Mouse (Mus musculus): ENCODE results near the gene Cebpe.

Cebpe gene

DNA sequence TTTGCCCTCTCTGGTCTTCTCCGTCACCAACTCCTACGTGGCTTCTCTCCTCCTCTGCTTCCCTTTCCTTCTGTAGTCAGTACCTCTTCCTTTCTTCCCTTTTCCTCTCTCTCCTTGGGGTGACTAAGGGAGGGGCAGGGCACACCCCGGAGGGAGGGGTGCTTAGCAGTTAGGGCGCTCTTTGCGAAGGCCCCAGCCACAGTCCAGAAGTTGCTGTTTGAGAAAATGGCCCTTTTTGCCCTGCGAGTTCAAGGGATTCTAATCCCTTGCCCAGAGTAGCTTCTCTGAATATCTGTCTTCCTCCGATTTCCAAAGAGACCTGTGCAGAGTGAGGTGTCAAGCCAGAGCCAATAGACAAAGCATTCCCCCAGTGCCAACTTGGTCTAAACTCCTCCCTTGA, at the start of gene Cebpe:
Gene Cebpe (minus strand): TSS at position 101 of the 400 bp plus-strand sequence.
- DNase-seq (ENCODE audit: low read depth, low spot score), result no peak

DNA sequence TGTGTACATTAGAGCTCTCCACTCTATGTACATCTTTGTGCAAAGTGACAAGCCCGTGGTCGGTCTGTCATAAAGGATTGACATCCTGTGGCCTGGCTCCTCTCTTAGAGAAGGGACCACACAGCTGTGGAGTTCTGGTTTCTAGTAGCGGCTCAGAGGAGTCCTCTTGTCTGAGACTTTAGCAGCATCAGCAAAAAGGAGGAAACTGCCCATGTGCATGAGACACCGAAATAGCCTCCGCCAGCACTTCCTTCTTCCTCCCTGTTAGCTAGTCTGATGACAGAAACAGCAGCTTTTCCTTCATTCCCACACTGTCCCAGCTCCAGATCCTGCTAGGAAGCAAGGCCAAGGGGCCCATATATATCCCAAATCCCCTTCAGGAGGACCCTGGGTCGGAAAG, 44.4 kb upstream of the Cebpe start:
- no peak for DNase-seq (ENCODE audit: low read depth, low spot score)

DNA sequence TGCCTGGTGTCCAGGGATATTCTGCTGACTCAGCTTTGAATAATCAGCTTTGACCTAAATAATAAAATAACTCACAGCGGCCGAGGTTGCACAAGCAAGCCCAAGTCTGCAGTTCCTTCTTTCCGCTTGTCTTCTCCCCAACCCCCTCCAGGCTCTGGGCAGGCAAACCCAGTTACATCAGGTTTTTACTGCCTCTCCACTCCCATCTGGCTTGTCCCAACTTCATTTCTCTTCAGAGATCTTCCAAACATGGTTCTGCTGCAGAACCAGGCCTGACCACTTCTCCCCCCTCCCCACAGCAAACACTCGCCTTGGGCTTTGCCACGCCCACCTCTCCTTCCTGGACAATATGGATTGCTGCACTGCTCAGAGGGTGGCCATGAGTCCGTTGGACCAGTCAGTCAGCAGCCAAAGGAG, 42.6 kb upstream of the Cebpe start:
- DNase-seq (ENCODE audit: low read depth, low spot score), result no peak

DNA sequence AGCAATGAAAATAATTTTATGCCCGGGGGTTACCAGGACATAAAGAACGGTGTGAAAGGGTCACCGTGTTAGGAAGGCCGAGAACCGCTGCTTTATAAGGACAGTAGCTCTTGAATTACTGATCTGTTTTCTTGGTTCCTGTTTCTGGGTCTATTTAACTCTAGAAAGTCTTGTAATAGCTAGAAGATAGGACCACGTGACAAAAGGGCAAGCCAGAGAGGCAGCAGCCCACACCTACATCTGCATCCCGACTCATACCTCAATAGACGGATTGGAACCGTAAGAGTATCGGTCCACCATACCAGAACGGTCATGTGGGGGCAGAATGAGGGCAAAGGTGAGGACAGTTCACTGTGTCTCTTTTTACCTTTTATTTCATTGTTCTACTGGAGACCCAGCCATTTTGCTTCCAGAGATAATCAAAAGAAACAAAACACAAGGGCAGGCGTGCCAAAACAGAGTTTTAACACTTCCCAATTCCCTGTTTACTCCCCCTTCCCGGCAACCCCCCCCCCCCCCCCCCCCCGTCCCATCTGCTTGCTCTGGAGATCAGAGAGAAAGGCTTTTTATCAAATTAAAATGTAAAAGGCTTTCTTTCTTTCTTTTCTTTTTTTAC, 42.1 kb upstream of the Cebpe start:
- DNase-seq (ENCODE audit: low read depth, low spot score), result peak; percentile 27

DNA sequence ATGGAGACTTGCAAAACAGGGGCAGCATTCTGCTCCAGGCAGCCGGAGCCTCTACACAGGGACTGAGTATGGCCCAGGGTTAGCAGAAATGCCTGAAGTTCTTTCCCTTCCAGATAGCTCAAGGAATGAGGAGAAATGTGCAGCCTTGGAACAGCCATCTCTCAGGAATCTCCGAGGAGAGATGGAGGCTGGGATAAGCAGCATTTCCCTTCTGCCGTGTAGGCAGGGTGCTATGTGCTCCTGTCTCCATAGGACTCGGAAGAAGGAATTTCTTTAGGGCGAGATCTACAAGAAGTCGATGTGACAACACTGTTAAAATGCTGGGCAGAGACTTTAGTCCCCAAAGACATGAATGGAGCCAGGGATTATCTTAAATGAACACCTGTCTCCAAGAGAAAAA, 41.0 kb upstream of the Cebpe start:
- no peak for DNase-seq (ENCODE audit: low read depth, low spot score)

DNA sequence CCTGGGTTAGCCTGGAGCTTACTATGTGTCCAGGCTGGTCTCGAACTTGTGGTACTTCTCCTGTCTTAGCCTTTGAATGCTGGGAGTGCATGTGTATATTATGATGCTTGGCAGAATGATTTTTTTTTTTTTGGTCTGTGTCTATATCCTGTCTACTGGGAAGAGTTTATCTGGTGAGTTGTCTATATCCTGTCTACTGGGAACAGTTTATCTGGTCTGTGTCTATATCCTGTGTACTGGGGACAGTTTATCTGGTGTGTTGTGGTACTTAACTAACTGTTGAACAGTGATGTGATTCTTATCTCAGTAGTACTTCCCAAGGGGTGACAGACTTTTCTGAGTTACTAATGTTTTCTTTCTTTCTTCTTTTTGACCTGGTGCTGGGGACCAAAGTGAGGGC, 39.8 kb upstream of the Cebpe start:
- DNase-seq (ENCODE audit: low read depth, low spot score), result no peak

DNA sequence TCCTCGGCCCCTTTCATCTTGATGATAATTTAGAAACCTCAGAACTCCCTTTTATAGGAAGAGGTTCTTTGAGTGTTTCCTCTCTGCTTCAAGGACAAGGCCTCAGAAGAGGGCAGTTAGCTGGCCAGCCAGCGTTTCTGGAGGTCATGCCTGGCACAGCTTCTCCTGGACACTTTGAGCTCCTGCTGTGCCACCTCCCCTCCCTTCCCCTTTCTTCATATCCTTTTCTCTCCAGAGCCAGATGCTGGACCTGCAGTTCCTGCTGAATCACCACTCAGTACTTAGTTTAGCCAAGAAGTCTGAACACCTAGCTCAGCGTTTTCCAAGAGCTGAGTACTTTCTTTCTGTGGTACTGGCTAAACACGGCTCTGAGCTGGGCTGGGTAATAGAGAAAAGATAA, 37.3 kb upstream of the Cebpe start:
- DNase-seq (ENCODE audit: low read depth, low spot score), result no peak

DNA sequence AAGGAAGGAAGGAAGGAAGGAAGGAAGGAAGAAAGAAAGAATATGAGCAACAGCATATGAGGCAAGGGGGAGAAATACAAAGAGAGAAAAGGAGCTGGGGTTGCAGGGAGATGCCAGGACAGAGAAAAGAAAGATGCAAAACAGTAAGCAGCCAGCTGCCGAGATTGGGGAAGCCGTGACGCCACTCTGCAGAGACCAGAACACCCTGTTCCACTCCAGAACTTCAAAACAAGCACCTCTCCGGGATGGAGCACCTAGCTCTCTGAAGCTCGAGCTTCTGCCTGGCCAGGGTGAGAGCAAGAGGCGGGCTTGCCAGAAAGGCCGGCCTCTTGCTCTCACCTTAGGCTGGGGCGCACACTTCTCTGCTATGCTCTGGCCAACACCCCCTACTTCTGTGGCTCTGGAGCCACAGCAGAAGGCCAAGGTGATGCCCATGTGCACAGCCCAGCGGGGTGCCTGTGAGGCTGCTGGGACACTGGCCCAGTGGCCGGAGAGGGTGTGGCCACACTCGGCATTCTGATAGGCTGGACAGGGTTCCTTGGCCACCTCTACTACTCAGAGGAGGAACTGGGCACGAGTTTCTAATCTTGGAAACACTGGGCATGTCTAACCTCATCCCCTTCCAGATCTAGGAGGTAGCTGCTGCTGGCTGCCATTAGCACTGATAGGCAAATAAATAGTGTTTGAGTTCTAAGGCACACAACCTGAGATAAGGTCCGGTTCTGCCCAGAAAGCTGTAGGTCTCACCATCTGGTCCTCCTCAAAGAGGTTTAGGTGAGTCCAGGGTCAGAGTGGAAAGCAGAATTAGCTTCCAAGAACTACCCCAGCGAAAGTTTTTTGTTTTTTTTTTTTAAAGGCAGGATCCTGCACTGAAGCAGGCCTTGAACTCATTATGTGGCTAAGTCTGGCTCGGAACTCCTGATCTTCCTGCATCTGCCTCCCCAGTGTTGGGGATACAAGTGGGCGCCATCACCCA, 36.3 kb upstream of the Cebpe start:
- DNase-seq (ENCODE audit: low read depth, low spot score), result no peak

DNA sequence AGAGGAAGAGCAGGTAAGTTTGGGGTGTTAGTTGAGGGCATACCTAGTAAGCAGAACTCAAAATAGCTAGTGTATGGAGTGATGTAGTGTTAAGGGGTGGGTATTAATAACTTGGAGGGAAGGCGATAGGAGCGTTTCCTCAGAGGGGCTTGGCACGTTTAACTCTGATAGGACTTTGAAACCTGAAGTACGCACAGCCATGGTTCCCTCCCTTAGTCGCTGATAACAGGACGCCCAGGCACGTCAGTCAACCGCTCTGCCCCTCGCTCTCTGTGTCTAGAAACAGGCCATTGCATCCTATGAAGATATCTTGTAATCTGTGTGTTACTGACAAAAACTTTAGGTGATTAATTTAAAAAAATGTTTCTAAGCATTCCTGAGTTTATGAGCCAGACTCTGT, 34.1 kb upstream of the Cebpe start:
- no peak for DNase-seq (ENCODE audit: low read depth, low spot score)

DNA sequence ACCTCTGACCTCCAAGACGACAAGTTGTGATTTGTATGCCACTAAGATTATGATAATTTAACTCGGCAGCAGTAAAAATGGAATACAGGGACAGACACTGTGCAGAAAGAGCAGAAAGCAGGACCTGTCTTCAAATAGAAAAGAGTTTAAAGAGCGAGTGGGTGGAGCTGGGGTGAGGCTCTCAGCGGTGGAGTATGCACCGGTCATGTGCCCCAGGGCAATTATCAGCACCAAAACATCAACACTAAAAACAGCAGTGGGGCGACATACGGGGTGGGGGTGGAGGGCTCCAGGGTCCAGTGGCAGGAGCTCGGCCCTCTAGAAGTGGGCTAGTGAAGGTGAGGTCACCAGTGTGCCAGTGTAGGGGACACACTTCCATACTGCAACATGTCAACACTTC, 32.5 kb upstream of the Cebpe start:
- DNase-seq (ENCODE audit: low read depth, low spot score), result no peak

DNA sequence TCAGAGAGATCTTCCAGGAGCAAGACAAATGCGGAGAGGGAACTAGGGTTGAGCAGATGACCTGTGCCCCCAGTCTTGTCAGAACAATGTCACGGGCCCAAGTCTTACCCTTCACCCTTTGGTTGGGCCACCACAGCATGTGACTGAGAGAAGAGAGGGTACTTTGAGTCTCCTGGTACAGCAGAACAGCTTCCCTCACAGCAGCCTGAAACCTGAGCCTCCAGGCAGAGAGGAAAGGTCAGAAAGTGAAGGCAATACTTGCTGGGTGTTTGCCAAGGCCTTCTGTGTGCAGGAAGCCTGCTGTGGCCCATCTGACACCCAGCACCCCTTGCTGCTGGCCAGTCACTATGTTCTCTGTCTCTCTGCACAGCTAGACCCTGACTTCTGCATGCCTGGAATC, 30.4 kb upstream of the Cebpe start:
- DNase-seq (ENCODE audit: low read depth, low spot score), result no peak

DNA sequence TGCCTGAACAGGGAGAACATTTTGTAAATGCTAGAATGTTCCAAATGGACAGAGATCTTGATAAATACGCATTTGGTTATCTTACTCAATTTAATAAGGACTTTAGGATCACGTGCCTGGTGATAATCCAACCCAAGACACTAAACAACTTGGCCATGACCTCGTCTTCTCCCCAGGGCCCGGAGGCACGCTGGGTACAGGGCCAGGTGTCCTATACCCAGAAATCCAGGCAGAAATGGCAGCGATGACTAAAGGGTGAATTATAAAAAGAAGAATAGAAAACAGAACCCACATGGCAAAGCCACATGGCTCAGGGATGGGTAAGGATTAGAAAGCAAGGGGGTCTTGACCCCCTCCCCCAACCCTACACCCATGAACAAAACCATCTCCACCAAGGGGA, 29.7 kb upstream of the Cebpe start:
- no peak for DNase-seq (ENCODE audit: low read depth, low spot score)

DNA sequence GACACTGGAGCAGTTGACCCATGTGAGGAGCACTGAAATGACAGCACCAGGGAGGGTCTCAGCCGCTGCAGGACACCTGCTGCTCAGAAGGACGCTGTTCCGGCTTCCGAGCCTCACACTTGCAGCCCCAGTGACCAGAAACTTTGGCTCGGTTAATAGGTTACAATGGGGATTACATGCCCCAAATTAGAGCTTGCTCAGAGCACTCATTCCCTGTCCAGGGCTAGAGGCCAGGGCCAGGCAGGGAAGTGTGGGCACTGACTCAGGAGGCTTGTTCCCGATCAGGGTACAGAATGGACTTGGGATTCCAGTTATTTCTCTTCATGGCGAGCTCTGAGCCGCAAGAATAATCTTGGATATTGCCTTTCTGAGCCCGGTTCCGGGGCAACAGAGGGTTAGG, 25.7 kb upstream of the Cebpe start:
- DNase-seq (ENCODE audit: low read depth, low spot score), result no peak

DNA sequence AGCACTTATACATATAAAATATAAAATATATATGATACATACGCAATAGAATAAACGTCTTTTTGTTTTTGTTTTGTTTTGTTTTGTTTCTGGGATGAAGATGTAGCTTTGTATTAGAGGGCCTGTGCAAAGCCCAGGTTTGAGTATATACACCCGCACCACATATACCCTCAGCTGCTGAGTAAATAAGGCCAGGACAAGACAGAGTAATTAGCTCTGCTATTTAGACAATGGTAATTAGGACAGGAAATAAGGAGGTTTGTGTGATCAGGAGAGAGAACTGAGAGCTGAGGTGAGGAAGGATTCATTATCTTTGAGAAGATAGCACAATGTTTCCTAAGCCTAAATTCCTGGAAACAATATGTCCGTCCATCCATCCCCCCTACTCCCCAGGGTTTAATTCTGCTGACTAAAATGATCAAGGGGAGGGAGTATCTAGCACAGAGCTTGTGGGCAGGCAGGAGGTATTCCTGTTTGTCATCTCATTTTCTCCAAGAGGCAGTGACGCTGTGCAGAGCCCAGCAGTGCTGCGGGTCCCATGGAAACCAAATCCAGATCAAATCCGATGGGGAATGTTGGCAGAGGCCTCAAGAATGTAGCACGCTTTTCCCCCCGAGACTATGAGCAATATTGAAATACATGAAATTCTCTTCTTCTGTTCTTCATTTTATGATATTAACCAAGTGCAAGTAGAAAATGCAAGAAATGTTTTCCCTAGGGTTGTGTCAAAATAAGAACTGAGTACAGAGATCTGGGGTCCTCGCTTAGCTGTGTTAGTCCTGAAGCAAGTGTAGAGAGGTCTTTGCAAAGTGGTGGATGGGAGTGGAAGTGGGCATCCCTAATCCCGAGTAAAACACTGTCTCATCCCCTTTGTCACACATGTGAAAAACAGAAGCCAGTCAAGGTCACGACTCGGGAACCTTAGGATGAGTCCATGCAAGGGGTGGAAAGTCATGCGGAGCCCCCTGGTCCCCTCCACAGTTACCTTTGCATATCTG, 24.9 kb upstream of the Cebpe start:
- no peak for DNase-seq (ENCODE audit: low read depth, low spot score)

DNA sequence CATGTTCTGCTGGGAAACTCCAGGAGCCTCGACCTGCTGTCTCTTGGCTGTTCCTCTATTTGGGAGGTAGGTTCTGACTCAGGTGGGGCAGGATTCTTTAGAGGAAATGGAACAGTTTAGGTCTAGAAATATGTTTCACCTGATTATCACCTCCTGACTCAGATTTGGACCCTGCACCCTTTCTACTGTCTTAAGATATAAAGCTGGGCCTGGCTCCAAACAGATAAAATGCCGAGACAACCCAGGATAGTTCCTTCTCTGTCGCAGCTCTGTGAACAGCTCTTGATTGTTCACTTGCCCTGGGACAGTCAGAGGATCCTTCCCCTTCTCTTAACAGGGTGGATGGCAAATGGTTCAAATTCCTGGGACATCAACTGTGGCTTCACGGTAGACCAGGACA, 23.2 kb upstream of the Cebpe start:
- no peak for DNase-seq (ENCODE audit: low read depth, low spot score)

DNA sequence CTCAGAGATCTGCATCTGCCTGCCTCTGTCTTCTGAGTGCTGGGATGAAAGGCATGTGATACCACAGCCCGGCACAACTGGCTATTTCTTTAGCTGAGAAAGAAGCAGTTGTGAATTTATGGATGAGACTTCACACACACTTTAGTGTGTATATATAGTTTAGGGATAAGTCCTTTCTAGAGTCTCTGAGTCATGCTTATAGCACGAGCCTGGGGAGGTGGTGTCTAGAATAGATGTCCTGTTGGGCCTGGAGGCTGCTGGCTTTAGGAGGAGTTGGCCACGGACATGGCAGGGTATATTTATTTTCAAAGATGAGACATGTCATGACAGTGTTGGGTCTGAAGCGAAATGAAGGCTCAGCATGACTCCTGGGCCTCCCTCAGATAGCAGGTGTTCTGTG, 22.0 kb upstream of the Cebpe start:
- DNase-seq (ENCODE audit: low read depth, low spot score), result no peak

DNA sequence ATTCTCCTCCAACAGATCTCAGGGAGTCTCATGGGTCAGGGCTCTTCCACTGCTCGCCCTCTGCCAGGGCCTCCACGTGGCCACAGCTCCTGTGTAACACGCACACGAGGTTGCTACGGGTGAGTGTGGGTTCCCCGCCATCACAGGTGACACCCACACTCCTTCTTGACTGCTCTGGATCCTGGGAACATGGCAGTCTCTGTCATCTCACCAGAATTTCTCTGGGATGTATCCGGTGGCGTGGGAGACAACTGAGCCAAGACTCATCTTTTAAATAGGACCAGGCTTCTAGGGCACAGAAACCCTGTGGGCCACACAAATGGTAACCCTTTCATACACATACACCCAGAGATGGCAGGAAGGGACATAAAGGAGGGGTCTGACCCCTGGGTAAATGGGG, 20.2 kb upstream of the Cebpe start:
- no peak for DNase-seq (ENCODE audit: low read depth, low spot score)

DNA sequence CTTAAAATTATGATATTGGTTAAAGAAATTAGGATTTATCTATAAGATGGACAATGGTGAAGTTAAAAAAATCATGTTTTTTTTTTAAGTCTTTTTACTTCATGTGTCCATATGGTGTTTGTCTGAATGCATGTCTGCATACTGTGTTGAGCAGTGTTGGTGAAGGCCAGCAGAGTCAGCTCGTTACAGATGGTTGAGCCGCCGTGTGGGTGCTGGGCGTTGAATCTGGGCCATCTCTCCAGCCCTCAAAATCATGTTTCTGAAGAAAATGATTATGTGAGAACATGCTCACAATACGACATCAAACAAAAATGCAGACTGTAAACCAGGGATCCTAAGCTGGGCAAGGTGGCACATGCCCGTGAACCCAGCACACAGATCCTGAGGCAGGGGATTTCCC, 18.3 kb upstream of the Cebpe start:
- no peak for DNase-seq (ENCODE audit: low read depth, low spot score)

DNA sequence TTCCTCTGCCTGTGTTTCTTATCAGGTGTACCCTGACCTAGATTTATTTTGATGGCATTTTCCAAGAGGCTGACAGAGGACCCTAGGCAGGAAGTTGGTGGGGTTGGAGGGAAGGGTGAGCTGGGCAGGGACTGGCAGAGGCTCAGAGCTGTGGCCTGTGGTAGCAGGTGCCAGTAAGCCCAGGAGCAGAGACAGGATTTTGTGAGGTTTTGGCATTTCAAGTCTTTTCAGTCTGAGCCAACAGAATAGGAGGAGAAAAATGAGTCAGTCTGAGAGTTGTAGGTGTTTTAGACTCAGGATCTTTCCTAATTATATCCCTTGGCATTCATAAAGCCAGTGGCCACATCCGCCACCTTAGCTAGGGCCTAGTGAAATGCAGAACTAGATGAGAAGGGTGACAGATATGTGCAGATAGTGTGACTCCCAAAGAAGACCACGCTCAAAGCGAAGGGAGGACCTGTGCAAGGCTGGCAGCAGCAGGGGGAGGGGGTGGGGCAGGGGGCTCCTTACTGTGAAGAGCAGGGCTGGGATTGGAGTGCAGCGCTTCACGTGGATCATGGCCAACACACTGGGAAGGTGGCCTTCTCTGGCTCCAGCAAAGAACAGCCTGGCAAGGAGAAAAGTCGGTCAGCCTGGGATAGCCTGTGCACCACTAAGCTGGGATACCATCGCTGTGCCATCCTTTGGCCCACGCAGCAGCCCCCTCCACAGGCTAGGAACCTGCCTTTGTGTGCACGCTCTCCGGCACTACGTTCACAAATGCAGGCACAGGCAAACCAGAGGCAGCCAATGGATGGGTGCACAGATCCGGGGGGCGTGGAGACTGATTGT, 17.1 kb upstream of the Cebpe start:
- DNase-seq (ENCODE audit: low read depth, low spot score), result no peak

DNA sequence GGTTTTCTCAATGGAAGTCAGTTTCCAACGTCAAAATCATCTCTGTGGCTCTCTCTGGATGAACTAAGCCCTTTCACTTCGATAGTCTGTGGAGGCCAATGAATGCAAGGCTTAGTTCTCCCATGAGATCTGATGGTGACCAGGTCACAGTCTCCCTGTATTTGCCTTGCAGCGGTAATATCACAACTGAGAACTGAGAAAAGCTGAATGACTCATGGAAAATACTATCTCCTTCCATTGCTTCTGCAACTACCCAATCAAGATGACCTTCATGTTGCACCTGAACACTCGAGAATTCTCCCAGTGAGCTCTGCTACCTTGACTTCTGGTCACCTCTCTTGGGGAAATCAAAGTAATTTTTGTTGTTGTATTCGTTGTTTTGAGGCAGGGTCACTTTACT, 15.6 kb upstream of the Cebpe start:
- DNase-seq (ENCODE audit: low read depth, low spot score), result no peak

DNA sequence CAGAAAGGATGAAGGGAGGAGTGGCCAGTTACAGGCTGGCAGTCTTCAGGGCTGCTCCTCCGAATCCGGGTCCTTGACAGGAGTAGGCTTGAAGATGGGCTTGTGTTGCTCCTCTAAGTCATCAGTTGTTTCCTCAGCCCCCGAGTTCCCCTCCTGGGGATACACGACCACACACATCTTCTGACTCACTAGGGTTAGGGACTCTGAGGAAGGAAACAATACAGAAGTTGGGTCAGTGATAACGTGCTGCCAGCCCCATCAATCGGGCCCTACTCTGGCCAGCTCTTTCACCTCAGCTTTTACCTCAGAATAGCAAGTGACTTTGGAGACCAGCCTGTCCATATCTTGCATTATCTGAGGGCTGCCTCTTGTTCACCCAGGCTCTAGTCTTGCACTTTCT, 12.1 kb upstream of the Cebpe start:
- no peak for DNase-seq (ENCODE audit: low read depth, low spot score)

Data from A20 (cell line).